Comparison of ENCODE assay signal across 8 mouse cellular contexts in genomic region chr19:8735389-8736159, GRCm38 (mm10). TPM values are rescaled to one million over a fixed set of nuclear protein-coding genes. Genes with fewer than 3 reads are reported as not detected.
DNase-seq lines count a peak whose midpoint lies in the region; ATAC-seq and TF ChIP-seq lines count a peak whose summit lies in the region.

Wdr74 (plus strand) TSS chr19:8735827.

- under 1% methylated on average over 32 of the region's 32 CpGs for WGBS in forebrain, embryonic 15.5 days
- WGBS in liver, postnatal 0 days (ENCODE audit: insufficient replicate concordance): under 1% methylated on average over 32 of the region's 32 CpGs
- WGBS in neural tube, embryonic 13.5 days: under 1% methylated on average over 32 of the region's 32 CpGs

- peak within 1 kb of the TSS; percentile 83 for H3K27ac ChIP-seq in forebrain, embryonic 15.5 days (replicated peaks)
- H3K27ac ChIP-seq in liver, postnatal 0 days (ENCODE audit: low read depth): peak within 1 kb of the TSS; percentile 73
- peak within 1 kb of the TSS; percentile 83 for H3K27ac ChIP-seq in neural tube, embryonic 13.5 days (replicated peaks)

- intact Hi-C loops in heart, postnatal 14 days (cut with DNase I): no loop called here

- no peaks in the 10 kb centered on the region for H3K9me3 ChIP-seq in forebrain, embryonic 15.5 days
- H3K9me3 ChIP-seq in liver, postnatal 0 days (ENCODE audit: low read length): no peaks in the 10 kb centered on the region
- no peaks in the 10 kb centered on the region for H3K9me3 ChIP-seq in neural tube, embryonic 13.5 days

- no peak for TF ChIP-seq CTCF in liver, postnatal 0 days (IDR thresholded peaks at IDR 0.05; ENCODE audit: low read depth)

- H3K36me3 ChIP-seq in forebrain, embryonic 15.5 days: peaks cover 30% of the 10 kb centered on the region
- H3K36me3 ChIP-seq in liver, postnatal 0 days (replicated peaks; ENCODE audit: insufficient read depth, low read length): peaks cover 30% of the 10 kb centered on the region
- H3K36me3 ChIP-seq in neural tube, embryonic 13.5 days: peaks cover 31% of the 10 kb centered on the region

- H3K9ac ChIP-seq in forebrain, embryonic 15.5 days (replicated peaks): peak within 1 kb of the TSS; percentile 64
- H3K9ac ChIP-seq in liver, postnatal 0 days (replicated peaks): peak within 1 kb of the TSS; percentile 84
- peak within 1 kb of the TSS; percentile 87 for H3K9ac ChIP-seq in neural tube, embryonic 13.5 days

- ATAC-seq in forebrain, embryonic 15.5 days (replicated peaks): peak; percentile 96
- ATAC-seq in liver, postnatal 0 days: peak; percentile 95
- ATAC-seq in neural tube, embryonic 13.5 days (ENCODE audit: low read depth): peak; percentile 94

- peak within 1 kb of the TSS; percentile 81 for H3K4me2 ChIP-seq in forebrain, embryonic 15.5 days (replicated peaks)
- peak within 1 kb of the TSS; percentile 88 for H3K4me2 ChIP-seq in liver, postnatal 0 days (ENCODE audit: low read depth, low read length)
- H3K4me2 ChIP-seq in neural tube, embryonic 13.5 days: peak within 1 kb of the TSS; percentile 81

- peaks cover 21% of the 10 kb centered on the region for H3K4me1 ChIP-seq in forebrain, embryonic 15.5 days
- H3K4me1 ChIP-seq in liver, postnatal 0 days (ENCODE audit: insufficient read depth): peaks cover 6% of the 10 kb centered on the region
- peaks cover 25% of the 10 kb centered on the region for H3K4me1 ChIP-seq in neural tube, embryonic 13.5 days (replicated peaks)

- peak; percentile 90 for DNase-seq in ES-CJ7 (ENCODE audit: low read depth, low spot score)
- peak; percentile 88 for DNase-seq in cerebellum, adult 11-12 months
- peak; percentile 92 to 97 for DNase-seq in heart, postnatal 14 days
- DNase-seq in layer of hippocampus, adult 11-12 months (ENCODE audit: low spot score): peak; percentile 93
- DNase-seq in liver, postnatal 0 days: peak; percentile 92
- DNase-seq in telencephalon, adult 2 months (ENCODE audit: low read depth, low spot score): peak; percentile 88

- peak within 1 kb of the TSS; percentile 57 for H3K4me3 ChIP-seq in forebrain, embryonic 15.5 days
- H3K4me3 ChIP-seq in liver, postnatal 0 days (ENCODE audit: low read depth, low read length): peak within 1 kb of the TSS; percentile 83
- peak within 1 kb of the TSS; percentile 91 for H3K4me3 ChIP-seq in neural tube, embryonic 13.5 days

- H3K27me3 ChIP-seq in forebrain, embryonic 15.5 days: no peaks in the 10 kb centered on the region
- no peaks in the 10 kb centered on the region for H3K27me3 ChIP-seq in liver, postnatal 0 days (ENCODE audit: insufficient read depth, low read length)
- no peaks in the 10 kb centered on the region for H3K27me3 ChIP-seq in neural tube, embryonic 13.5 days

- TF ChIP-seq EP300 in liver, postnatal 0 days (IDR thresholded peaks at IDR 0.05; ENCODE audit: low read depth): no peak

RNA-seq across cellular contexts. Expression of gene Wdr74, which starts in this region (rescaled TPM):
- polyA plus RNA-seq in forebrain, embryonic 15.5 days (2015; fragmentation: Nextera tagmentation; extraction: Ambion mirVana): 96.5 and 97.4 TPM in 2 replicates
- 10 to 100 TPM; 19.1 to 20.1 TPM for total RNA-seq in heart, postnatal 14 days (2021)
- 36.0 and 36.8 TPM in 2 replicates for polyA plus RNA-seq in liver, postnatal 0 days (2015; fragmentation: Nextera tagmentation; extraction: Ambion mirVana)
- 84.4 and 87.8 TPM in 2 replicates for polyA plus RNA-seq in neural tube, embryonic 13.5 days (2015; fragmentation: Nextera tagmentation; extraction: Ambion mirVana)

Comparison
In these comparisons a context has a peak if more than half of its experiments do, and no peak if none do; other contexts are left out.
1. Peak in every context shown above with its lines: DNase-seq, ATAC-seq, H3K4me3 ChIP-seq and H3K27ac ChIP-seq.